Mouse (Mus musculus) regulatory T cell (primary cell): ENCODE measurements around the gene Scgb1b11.
"Not testable (repeated sequence)": the region's sequence is repeated elsewhere in the genome, so short reads cannot be mapped to it uniquely, and the experiment has no call there.

Source experiments
- in situ Hi-C: fragments of 300-600 bp; cut with MboI, MseI; formaldehyde crosslinking; loops from one replicate; pipeline ENCODE4 v1.15.1; 2025; ENCODE audit warnings: high pct_unique_total_duplicates

Gene Scgb1b11

DNA sequence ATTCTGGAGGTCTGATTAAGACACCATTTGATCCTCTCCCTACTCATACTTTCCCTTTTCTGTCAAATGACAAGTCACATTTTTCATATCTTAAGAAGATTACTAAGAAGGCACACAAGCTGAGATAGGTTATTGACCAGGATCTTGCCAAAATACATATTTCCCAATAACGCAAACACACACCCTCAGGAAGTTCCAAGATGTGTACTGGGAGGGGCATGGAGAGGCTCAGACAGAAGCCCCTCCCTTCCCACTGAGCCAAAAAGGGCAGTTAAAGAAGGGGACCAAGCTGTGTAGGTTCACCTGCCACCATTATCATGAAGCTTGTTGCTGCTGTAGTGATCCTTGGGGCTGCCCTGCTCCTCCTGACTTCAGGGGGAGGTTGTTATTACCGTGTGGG lies at the start of gene Scgb1b11:
Gene Scgb1b11 (plus strand): TSS at position 301 of the 400 bp plus-strand sequence.
- in situ Hi-C loops = not testable (repeated sequence)

DNA sequence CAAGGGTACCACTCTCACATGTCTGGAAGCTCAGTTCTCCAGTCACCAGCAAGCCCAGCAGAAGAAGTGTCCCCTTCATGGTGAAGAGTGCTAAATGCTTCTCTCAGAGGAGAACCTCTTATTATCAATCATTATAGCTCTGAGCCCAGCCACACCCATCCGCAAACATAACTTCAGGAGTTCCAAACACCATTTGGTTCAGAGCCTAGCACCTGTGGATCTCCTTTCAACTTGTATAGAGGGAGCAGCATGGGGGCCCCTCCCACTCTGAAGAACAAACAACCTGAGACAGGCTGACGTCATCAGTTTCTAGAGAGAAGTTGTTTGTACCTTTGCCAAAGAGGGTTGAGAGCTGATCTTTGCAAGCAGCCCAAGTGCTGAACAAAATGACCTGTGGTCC lies 11.6 kb upstream of the Scgb1b11 start, which contains the start of gene Scgb2b11:
Gene Scgb2b11 (minus strand): TSS at position 101 of the 400 bp plus-strand sequence.
- in situ Hi-C loops = loop anchor here (5.0 kb wide), 1 partner anchor 966 kb away; no protein-coding TSS in a partner anchor
